Mouse (Mus musculus) ovary, adult 18-20 months (tissue): ENCODE data around the gene Wdfy3.
"Not testable (repeated sequence)": the region's sequence is repeated elsewhere in the genome, so short reads cannot be mapped to it uniquely, and the experiment has no call there.

Source experiments
- DNase-seq: peaks from one replicate; pipeline ENCODE4 v3.0.0; 2022; ENCODE audit warnings: low spot score, mixed read lengths

Gene Wdfy3

DNA sequence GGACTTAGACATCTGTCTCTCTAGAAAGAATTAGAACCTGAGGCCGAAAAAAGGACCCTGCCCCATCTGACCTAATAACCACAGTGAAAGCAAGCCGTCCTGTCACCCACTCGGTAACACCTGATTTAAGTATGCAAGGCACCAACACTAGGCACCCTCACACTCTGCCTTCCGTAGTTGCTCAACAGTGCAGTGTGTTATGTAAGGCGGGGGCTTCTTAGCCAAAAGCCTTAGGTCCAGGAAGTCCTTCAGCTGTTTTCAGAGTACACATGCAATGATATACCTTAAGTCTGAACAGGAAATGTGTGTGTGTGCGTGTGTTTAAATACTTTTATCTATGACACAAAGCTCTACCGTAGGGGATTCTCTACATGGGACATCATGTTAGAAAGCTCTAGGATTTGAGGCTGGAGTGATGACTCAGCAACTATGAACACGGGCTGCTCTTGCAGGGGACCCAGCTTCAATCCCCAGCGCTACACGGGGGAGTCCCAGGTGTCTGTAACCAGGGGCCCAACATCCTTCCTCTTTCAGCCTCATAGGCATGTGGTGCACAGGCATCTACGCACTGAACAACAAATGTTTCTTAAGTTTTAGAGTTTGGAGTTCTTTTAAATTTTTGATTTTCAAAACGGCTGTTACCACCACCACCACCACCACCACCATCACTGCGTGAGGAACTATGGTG lies 131.7 kb downstream of the Wdfy3 start:
- no peak for DNase-seq

DNA sequence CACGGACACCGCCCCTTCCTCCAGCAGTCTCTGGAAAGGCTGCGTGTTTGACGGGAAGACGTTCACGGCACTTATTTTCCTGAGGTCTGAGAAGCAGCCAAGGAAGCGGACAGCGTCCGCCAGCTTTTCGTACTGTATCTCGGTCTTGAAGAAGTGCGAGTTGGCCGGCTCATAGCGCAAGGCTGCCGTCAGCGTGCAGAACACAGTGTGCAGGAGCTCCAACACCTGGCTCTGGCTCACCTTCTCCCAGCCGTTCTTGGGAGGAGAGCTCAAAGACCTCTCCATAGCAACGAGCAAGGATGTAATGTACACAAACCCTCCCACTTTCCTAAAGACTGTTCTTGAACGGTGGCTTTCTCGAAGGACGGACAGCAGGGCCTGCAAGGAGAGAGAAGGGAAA lies 132.4 kb downstream of the Wdfy3 start:
- no peak for DNase-seq

DNA sequence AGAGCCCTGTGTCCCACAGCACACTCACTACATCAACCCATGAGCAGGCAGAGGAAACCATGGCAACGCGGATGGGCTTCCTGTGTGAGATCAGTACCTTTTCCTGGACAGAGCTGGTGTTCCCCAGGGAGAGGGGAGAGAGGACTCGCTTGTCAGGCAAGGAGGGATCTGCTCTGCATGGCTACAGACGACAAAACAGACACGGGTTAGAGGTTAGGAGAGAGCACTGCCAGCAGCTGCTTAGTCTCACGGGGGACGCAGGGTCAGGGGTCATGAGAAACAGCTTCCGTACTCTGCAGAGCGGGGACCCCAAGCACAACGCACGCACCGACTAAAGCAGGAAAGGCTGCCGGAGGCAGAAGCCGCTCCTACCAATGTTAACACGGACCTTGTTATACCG lies 133.8 kb downstream of the Wdfy3 start:
- DNase-seq, result no peak

DNA sequence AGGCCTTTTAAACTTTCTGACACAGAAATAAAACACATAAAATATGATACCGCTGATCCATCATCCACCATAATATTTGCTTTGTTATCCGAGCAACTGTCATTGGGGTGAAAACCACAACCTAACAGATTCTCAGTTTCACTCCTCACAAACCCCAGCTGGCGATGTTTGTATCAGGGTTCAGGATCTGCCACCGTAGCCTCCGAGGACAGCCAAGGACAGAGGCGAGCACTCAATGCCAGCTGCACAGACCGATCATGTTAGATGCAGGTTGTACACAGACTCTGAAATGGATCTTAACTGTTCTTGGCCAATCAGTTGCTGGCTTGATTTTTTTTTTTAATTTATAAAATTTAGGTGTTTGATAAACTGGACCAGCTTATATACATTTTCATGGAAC lies 135.1 kb downstream of the Wdfy3 start:
- no peak for DNase-seq

DNA sequence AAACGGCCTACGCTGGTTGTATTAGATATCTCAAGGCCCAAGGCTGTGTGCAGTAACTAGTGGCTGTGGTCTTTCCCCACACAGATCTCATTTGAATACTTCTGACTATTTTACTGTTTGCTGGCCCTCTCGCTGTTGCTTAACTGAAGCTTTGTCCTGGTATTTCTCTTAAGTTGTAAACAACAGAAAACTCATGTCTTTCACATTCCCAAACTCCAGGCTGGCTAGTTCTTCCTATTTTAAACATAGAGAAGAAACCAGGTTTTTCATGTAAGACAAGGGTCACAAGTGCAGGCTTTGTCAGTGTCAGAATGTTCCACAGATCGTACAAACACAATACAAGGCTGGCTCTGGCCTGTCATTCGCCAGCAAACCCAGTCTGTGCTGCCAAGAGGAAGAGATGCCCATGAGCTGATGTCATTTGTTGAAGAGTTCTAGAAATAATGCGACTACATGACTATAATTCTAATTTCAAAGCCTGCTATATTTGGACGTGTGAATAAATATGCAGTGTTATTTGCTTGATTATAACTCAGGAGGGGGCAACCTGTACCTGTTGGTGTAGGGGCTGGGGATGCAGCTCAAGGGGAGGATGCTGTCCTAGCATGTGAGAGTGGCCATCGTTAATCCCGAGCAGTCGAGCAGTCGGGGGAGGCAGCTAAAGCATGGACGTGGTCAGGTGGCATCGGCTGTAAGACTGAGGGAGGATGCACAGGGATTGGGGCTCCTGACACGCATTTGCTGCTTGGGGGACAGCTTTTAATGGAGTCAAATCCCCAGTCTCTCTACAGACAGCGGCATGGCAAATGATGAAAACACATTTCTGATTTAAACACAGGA lies 136.5 kb downstream of the Wdfy3 start:
- no peak for DNase-seq

DNA sequence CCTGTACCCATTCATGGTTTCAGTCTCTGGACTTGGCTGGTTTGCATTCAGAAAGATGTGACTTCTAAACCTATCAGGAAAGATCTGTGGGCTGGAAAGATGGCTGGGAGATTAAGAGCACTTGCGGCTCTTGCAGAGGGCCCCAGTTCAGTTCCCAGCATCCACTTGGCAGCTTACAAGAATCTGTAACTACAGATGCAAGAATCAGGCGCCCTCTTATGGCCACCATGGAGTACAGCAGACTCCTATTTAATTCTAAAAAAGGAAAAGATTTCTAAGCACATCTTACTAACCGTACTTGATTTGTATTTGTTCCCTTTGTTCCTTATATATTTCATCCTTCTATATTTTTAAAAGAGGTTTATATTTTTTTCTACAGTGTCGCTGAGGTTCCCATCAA lies 137.7 kb downstream of the Wdfy3 start:
- DNase-seq, result no peak

DNA sequence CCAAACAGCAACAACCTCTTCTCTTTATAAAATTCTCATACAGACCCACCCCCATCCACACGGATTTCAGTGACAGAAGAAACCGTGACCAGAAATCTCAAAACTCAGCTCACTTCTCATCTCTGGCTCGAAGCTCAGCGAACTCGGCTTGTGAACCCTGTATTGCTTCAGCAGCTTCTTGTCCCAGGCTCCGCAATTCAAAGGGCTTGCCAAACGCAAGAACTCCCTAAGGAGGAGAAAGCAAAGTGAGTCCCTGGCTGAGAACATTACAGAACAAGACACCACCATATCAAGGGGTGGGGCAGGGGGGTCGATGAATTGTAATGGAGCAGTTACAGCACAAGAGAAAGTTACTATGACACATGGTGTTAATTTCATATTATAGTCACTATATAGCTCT lies 143.4 kb downstream of the Wdfy3 start:
- no peak for DNase-seq

DNA sequence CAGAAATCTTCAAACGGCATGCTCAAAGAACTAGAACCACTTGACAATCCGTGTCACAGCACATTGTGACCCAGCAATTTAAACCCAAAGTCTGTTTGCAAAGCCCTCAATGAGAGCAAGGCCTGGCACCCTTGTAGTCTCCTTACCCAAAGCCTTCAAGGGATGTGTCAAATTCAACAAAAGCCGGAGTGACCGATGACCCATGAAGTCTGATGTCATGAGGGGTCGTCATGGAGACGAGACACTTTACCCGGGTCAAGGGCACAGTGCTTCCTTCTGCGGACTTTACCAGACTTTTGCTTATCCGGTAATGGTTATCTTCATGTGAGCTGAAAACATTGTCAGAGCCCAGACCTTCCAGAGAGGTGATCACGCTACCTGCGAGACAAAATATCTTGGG lies 146.0 kb downstream of the Wdfy3 start:
- DNase-seq, result no peak

DNA sequence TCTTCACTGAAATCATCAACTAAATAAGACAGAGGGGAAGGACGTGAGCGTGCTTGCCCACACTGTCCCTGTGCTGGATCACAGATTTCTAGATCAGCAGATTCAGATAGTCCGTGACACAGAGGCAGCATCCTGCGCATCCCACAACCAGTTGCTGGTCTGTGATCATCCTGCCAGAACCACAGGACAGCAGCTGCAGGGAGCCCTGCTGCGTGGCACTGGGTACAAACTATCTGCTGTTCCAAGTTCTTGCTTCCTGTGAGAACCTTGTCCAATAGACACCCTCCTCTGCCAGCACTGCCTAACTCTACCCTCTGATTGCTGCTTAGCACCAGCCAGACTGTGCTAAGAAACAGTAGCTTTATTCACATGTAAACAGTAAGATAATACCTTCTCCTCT lies 150.2 kb downstream of the Wdfy3 start:
- DNase-seq, result no peak

DNA sequence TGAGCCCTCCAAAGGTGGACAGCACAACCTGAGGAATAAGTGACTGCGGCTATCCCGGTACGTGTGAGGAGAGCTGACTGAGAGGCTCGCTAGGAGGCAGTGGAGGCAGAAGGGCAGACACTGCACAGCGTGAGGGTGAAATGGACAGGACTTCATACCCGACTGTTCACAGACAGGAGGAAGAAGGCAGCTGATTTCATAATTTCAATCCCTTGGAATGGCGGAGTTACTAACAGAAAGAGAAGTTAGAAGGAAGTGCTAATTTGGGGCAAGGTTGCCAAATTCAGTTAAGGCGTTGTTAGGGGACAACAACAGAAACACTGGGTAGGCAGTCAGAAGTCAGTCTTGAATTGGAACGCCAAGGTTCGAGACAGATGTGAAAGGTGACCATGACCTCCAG lies 160.3 kb downstream of the Wdfy3 start:
- no peak for DNase-seq

DNA sequence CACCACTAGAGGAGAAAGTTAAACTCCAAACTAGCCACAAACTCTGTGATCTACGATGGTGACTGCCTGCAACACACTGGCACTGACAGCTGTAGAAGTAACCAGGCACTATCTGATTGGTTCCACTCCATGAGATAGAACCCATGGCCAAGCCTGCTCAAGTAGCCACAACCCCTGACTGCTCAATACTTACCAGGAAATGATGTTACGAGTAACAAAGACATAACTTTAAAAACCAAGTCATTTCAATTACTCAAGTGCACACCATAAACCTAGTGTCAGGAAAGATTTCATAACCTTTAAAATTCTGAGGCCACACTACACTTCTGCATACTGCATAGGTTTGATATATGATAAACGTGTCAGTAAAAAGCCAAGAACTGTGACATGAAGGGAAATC lies 164.1 kb downstream of the Wdfy3 start:
- no peak for DNase-seq

DNA sequence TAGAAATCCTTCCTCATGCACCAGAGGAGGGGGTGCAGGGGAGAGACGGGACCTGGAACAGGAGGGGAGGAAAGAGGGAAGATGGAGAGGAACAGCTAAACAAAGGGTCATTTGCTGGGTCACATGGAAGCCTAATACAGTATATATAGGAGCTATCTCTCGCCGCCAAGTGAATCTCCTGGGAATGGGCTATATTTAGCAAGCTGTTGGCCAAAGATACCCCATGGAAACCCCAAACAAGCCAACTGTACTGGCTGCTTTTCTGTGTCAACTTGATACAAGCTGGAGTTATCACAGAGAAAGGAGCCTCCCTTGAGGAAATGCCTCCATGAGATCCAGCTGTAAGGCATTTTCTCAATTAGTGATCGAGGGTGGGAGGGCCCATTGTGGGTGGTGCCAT lies 164.9 kb downstream of the Wdfy3 start:
- not testable (repeated sequence) for DNase-seq

DNA sequence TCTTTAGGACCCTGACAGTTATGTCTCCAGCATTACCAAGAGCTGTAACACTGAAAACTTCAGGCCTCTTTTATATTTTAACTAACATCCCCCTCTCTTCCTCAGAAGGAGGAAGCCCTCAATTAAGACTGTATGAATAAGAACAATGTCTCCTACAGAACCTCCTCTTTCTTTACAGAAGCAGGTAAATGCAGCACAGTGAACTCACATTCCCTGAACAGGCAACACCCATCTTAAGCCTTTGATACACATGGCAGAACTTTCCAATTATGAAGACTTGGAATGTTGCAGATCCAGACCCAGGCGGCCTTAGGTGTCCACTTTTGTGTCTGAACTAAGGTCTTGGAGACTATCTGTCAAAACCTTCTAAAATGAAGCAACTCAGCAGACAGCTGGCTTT lies 167.0 kb downstream of the Wdfy3 start:
- no peak for DNase-seq

DNA sequence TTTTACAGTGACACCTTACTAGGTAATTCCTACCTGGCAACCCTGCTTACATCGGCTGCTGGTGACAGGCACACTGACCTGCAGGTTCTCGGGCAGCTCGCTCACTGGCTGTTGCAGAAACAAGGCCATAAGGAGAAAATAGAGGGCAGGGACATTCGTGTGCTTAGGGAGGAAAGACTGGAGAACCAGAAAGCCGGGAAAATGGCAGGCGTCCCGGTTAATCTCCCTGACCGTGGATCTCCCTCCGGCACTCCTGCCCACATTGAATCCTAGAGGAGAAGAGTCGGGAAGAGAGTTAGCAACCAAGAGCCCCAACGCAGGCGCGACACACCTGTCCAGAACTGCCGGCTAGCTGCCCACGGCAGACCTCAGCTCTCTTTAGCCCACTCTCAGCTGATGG lies 169.7 kb downstream of the Wdfy3 start:
- no peak for DNase-seq

DNA sequence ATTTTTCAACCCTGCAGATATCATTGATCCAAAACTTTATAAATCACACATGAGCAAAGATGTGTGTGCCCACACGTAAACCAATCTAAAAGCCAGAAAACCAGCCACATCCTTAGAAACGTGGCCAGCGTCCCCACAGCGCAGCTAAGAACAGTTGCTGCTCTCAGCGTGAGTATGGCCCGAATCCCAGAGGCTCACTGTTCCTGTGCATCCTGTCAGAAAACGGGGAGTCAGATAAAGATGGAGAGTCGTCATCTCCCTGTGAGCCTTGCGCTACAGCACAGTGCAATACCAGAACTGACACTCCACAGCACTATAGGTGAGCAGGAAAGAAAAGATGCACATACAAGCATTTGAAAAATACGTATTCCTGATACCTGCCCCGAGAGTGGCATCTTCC lies 172.9 kb downstream of the Wdfy3 start:
- DNase-seq, result no peak

DNA sequence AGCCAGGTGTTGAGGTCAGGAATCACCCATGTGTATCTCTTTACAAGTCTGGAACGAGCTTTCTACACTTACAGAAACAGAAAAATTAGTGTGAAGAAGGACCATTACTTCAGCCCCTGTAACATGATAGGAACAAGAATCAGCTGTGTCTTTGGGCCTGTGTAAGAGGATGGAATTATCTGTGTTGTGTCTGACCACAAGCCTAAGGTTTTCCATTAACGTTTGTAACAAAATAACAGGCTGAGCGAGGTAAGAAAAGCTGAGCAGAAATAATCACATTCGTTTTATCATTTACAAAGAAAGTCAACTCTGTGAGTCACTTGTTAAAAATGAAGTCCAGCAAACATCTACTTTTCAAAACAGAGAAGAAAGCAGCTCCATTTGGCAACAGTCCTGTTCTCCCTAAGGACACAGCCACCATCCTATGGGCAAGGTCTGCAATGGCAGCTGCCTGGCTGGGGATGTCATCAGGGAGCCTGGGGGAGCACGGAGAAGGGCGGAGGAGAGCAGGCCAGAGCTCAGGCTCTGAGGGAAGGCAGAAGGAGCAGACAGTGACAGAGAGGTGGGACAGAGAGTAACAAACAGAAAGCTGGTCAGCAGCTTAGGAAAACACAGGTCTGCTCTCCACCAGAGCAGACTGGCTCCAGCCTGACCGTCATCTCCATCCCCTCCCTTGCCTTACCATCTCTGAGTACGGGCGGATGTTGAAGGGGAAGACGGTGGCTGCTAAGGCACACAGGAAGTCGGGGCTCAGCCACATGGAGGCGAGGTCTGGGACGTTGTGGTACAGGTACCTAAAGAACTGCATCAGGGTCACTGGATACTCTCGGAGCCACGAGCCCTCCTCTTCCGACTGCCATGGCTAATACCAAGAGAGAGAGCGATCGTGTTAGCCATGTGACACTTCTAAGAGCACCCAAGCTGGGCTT lies 173.7 kb downstream of the Wdfy3 start:
- no peak for DNase-seq

DNA sequence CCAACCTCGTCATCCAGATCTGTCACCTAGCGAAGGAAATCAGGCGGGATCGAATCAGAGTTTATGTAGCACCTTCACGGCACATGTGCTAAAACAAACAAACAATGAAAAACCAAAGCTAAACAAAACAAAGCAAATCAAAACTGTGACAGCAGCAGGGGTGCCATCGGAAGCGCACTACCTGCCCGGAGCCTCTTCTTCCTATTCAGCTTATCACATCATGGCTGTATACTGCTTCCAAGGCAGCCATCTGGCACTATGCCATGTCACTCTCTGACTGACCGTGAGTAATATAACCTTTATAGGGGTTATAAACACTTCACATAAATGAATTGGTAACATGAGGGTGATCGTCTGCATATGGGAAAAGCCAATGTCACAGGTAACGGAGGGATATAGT lies 174.6 kb downstream of the Wdfy3 start:
- DNase-seq, result no peak

DNA sequence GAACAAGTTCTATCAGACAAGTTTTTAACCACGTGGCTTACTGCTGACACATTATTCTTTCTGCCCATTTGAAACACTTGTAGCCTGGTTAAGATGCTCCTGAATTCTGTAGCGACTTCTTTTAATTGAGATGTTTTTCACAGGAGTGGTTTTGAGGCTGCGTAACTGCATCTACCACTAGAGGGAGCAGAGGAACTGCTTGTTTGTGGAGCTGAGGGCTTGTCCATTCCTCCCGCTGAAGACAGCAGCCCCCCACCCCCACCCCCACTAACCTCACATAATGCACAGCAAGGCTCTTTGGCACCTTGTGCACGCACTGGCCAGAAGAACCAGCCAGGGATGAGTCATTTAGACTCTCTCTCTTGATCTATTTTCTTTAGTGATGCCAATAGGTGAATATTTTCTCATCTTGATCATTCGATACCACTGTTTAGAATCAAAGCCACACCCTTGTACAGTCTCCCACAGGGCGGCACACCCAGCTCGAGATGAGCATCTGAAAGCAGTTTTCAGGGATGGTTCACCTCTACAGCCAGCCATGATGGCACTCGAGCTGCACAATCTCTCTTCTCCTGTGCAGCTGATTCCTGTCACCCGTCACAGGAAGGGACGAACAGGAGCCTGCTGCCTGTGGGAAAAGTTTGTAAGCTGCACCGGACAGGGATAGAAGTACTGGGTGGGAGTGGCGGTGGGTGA lies 175.8 kb downstream of the Wdfy3 start:
- no peak for DNase-seq

DNA sequence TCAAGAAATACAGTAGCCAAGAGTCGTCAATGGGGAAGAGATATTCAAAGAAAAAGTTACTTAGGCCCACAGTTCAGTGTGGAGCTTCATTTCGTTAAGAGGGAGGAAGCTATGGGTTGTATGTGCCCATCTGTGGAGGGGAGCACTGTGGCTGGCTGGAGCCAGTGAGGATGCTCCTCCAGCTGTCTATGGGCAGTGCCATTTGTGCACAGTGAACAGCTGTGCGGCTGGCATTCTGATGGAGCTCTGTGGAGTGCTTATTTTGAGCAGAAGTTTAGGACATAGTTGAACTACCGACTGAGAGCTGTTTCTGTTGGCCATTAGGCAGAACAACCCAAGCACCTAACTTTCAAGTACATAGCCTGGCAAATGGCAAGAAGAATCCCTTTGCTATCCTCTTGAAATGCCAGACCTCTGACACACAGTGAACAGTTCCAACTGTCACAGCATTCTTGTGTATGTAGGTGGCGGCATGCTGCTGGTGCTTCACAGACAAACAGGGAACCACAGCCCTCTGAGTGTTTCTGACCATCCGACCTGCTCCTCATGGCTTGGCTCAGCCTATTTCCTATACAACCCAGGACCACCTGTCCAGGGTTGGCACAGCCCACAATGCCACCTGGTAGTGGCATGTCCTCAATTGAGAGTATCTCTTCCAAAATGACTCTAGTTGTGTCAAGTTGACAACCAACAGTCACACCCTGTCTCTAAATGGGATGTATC lies 177.9 kb downstream of the Wdfy3 start:
- DNase-seq, result no peak

DNA sequence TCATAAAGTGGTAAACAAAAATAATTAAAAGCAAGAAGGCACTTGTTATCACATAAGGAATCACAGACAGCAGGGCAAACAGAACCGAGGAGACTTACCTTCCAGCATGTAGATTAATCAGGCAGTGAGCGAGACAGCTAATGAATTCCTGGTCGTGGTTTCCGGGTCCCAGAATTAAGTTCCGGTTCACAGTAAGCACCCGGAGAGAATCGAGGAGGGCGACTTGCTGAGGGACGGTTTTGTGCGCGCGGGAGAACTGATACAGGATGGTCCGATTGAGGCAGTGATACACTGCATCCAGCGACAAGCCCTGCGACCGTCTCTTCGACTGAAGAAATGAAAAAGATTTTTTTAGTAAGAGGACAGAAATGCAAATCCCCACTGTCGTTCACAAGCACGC lies 181.7 kb downstream of the Wdfy3 start:
- no peak for DNase-seq

DNA sequence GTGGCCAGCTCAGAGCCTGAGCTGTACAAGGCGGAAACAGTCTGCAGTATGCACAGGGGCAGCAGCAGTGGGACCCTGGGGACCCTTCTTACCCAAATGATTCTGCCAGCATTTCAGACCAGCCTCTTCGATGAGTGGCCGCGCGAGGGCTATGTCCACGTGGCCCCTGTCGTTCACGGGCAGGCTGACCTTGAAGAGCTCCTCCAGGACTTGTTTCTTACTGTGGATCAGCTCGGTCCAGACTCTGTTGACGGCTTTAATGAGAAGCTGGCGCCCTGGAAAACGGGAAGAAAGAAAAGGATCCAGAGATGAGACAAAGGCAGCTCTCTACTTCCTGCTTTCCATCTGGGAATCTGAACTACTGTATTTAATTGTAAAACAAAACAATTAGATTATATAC lies 184.7 kb downstream of the Wdfy3 start:
- no peak for DNase-seq
